Mouse (Mus musculus) cortical plate, adult 2 months (tissue): Measurements from ENCODE around the gene Scd1. TPM values are rescaled to one million over a fixed set of nuclear protein-coding genes. Genes with fewer than 3 reads are reported as not detected.

ENCODE experiments used
- H3K27ac ChIP-seq: fragments of 200-500 bp; 2 replicates; pipeline ENCODE4 v1.5.1; 2012; ENCODE audit warnings: low read length, control low read depth, inconsistent platforms; ENCODE audit not compliant: insufficient read depth
- H3K4me1 ChIP-seq: fragments of 200-500 bp; 2 replicates; pipeline ENCODE4 v1.6.1; 2011; ENCODE audit warnings: low read length; ENCODE audit not compliant: control insufficient read depth, insufficient read depth
- H3K4me3 ChIP-seq: fragments of 200-500 bp; 2 replicates; pipeline ENCODE4 v1.5.1; 2011; ENCODE audit warnings: mild to moderate bottlenecking, low read length, control low read depth; ENCODE audit not compliant: insufficient read depth
- CTCF ChIP-seq: fragments of 200-500 bp; IDR thresholded peaks from 2 replicates; pipeline ENCODE4 v1.5.1; 2011; ENCODE audit warnings: mild to moderate bottlenecking, control low read depth, low read length; ENCODE audit not compliant: insufficient read depth; ENCODE audit errors: extremely low read depth
- POLR2A ChIP-seq: fragments of 200-500 bp; IDR thresholded peaks from 2 replicates; pipeline ENCODE4 v1.6.1; 2011; ENCODE audit warnings: mild to moderate bottlenecking, low read length, control low read depth; ENCODE audit not compliant: insufficient read depth; ENCODE audit errors: extremely low read depth
- polyA plus RNA-seq: library from polyadenylated mRNA; depleted of rRNA; stranded (reverse); fragments of >200 nt; gene quantifications from 2 replicates; pipeline ENCODE4 v1.2.3, GENCODE M21; 2012

Scd1 gene
- polyA plus RNA-seq, 1 experiment: 184 TPM

DNA sequence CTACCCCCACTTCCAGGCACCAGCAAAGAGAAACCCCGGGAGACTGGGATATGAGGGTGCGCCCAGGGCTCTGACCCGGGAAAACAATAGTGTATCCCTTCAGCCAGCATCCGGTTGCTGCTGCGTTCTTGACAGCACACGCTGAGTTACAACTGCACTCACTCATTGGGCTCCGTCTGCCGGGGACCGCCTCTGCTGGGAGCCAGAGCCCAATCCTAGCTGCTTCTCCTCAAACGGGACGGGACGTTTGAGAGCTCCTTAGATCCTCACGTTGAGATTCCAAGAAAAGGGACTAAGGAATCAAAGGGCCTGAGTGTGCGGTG lies 505 bp upstream of the Scd1 start:
- 0 out of 2 replicates have a peak overlapping the region, but pooled peaks have one; percentile 38 for H3K27ac ChIP-seq
- TF ChIP-seq CTCF (no peak), POLR2A (no peak)
- H3K4me1 ChIP-seq: no peaks in the 10 kb centered on the region; the same call in 1 of the 2 replicates
- peak overlapping the region; percentile 62 for H3K4me3 ChIP-seq

DNA sequence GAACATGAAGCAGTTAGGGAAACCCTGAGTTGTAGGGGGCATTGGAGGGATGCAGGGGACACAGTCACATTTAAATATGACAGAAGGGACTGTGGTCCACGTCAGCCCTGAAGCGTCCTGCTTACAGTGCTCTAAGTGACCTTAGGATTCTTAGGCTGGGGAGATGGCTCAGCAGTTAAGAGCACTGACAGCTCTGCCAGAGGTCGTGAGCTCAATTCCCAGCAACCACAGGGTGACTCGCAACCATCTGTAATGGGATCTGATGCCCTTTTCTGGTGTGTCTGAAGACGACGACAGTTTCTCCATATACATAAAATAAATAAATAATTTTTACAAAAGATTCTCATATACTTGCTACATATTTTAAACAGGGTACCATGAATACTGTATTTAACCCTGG lies 4.1 kb downstream of the Scd1 start:
- Histone ChIP-seq H3K4me3 (no peak overlapping the region), H3K4me1 (no peaks in the 10 kb centered on the region; the same call in 1 of the 2 replicates)

DNA sequence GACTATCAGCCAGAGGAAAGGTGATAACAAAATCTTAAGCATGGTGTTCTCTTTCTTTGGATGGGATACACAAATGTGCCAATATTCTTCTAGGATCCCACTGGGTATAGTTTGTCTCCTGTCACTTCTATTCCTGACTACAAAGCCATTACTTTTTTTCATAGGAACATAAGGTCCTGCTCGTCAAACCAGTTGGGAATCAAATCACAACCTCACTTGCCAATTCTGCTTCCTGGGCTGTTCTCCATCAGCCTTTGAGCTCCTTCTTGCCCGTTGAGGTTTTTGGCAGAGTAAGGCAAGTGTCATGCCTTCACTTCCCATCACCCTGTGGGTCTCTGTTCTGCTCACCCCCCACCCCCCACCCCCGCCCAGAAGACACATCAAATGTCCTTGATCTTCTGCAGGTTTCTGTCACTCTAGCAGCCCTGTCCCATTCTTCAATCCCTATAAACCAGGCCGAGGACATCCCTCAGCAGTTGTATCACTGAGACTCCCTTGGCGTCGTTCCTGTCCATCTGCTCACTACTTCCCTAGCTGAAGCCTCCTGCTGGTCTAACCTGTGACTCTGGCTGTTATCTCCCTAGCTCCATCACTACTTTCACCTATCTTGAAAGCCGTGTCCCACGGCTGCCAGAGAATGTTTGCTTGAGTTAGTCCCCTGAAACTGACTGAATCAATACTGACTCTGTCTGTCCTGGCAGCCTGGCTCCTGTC lies 7.0 kb downstream of the Scd1 start:
- Histone ChIP-seq H3K27ac (no peak overlapping the region), H3K4me1 (no peaks in the 10 kb centered on the region), H3K4me3 (no peak overlapping the region)
- TF ChIP-seq POLR2A: no peak
- TF ChIP-seq CTCF: no peak

More for the DNA sequence above, 4.1 kb downstream of the Scd1 start:
- no peak overlapping the region for H3K27ac ChIP-seq
- no peak for TF ChIP-seq POLR2A
- TF ChIP-seq CTCF: no peak

DNA sequence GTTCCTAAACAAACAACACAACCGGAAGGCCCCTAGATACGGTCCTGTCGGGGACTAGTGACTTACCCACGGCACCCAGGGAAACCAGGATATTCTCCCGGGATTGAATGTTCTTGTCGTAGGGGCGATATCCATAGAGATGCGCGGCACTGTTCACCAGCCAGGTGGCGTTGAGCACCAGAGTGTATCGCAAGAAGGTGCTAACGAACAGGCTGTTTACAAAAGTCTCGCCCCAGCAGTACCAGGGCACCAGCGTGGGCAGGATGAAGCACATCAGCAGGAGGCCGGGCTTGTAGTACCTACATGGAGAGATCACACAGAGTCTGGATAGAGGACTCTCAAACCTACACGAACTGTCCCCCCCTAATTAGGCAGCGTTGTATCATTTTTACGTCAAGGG lies 7.6 kb downstream of the Scd1 start:
- Histone ChIP-seq H3K4me3 (no peak overlapping the region), H3K27ac (no peak overlapping the region), H3K4me1 (no peaks in the 10 kb centered on the region)

DNA sequence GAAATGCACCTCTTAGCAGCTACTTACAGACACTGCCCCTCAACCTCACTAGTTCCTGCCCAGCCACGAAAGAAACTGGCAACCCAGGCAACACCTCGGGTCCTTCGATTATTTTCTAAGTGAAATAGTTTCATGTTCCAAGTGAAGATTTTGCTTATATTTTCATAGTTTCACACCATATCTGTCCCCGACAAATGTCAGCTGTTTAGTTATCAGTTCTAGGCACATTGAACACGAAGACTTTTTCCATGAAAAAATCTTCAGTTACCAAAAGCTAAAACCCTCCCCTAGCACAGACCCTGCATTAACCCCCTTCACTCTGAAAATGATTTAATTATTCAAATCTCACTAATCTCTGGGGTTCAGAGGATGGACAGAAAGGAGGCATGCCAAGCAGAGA lies 10.9 kb downstream of the Scd1 start:
- TF ChIP-seq CTCF: no peak
- TF ChIP-seq POLR2A: no peak
- H3K27ac ChIP-seq: no peak overlapping the region

More for the DNA sequence above, 7.6 kb downstream of the Scd1 start:
- TF ChIP-seq POLR2A: no peak
- TF ChIP-seq CTCF: no peak

DNA sequence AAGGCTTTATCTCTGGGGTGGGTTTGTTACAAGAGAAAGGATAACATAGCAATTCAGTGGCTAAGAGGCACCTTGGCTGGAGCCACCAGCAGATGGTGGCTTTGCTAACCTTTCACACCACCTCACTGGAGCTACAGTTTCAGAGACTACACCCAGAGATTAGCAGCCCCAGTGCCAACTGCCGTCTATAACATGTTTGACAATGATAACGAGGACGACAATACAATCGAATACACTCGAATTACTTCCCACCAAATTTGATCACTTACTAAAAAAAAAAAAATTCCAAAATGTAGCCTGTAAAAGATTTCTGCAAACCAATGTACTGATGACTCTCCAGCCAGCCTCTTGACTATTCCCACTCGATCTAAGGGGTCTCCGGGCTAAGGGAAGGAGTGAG lies 12.7 kb downstream of the Scd1 start:
- Histone ChIP-seq H3K4me3 (no peak overlapping the region), H3K4me1 (no peaks in the 10 kb centered on the region), H3K27ac (no peak overlapping the region)
- TF ChIP-seq POLR2A (no peak), CTCF (no peak)

More for the DNA sequence above, 10.9 kb downstream of the Scd1 start:
- no peaks in the 10 kb centered on the region for H3K4me1 ChIP-seq
- H3K4me3 ChIP-seq: no peak overlapping the region

DNA sequence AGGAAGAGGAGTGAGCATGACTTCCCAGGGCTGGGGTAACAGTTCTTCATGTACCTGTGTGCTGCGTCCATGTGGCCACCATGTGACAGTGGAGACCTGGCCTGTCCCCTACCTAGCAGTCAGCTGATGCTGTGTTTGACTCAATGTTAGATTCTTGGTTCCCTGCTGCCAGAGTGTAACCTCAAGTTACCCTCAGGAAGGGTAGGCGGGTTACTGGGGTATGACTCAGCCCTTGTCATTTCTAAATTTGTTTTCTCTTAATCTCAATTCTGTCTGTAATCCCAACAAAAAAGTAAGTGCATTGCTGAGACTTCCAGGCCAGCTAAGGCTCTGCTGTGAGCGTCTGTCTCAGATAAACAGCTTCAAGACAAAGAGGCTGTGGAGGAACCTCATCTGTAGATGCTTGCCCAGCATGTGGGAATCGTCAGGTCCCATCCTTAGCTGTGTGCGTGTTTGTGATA lies 13.7 kb downstream of the Scd1 start:
- H3K4me3 ChIP-seq: no peak overlapping the region
- TF ChIP-seq POLR2A: no peak
- TF ChIP-seq CTCF: no peak
- H3K4me1 ChIP-seq: peaks cover under 1% of the 10 kb centered on the region; the same call in 1 of the 2 replicates

DNA sequence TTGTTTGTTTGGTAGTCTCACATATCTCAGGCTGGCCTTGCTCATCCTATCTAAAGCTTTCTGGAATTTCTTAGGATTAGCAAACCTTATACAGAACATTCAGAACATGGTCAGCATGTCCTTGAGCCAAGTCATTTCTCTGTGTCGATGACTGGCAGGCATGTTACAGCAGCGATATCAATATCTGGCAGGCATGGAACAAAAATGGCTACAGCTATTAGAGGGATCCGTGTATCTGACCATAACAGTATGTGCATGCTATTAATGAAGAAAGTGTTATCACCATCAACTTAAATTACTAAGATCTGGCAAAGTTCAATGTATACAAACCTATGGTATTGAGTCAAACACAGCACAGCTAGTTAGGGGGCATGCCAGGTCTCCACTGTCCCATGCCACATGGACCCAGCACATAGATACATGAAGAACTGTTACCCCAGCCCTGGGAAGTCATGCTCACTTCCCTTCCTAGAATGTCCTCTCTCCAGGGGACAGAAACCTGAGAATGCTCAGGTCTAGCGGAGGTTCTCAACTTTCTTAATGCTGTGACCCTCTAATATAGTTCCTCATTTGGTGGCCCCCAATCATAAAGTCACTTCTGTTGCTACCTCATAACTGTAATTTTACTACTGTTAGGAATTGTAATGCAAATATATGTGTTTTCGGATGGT lies 15.2 kb downstream of the Scd1 start:
- Histone ChIP-seq H3K4me1 (peaks cover 3% of the 10 kb centered on the region; the same call in 1 of the 2 replicates), H3K27ac (no peak overlapping the region), H3K4me3 (no peak overlapping the region)
- no peak for TF ChIP-seq CTCF
- TF ChIP-seq POLR2A: no peak

More for the DNA sequence above, 13.7 kb downstream of the Scd1 start:
- H3K27ac ChIP-seq: no peak overlapping the region

DNA sequence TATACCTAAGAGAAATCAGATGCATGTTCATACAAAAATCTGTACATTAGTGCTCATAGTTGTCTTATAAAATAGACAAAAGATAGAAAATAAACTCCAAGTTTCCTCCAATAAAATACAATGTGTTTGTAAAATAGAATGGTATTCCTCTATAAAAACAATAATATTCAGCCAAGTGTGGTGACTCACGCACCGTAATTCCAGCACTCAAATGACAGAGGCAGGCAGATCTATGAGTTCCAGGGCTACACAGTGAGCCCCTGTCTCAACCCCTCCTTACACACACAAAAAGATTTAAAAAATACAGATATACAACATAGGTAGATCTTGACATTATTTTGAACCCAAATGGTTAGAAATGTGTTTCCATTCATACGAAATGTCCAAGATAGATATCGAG lies 15.8 kb downstream of the Scd1 start:
- TF ChIP-seq POLR2A (no peak), CTCF (no peak)

DNA sequence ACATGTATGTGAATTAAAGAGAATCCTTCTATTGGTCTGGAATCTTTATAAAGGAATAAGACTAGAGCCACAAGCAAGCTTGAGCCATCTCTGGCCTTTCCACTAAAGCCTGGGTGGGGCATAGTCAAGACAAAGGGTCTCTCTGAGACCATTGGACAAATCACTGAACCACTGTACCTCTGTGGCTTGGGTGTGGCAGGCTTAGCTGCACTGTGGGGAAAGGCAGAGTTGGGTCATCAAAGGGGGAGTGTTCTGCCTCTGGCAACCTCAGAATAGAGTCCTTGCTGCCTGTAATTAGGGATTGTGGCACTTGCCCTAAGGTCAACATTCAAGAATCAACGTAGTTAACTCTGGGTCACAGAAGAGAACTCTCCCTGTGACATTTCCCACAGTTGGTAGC lies 18.2 kb downstream of the Scd1 start:
- Histone ChIP-seq H3K4me1 (peaks cover 3% of the 10 kb centered on the region; the same call in 1 of the 2 replicates), H3K27ac (no peak overlapping the region), H3K4me3 (no peak overlapping the region)
- TF ChIP-seq CTCF: no peak
- TF ChIP-seq POLR2A: no peak

More for the DNA sequence above, 15.8 kb downstream of the Scd1 start:
- H3K4me1 ChIP-seq: peaks cover 3% of the 10 kb centered on the region; the same call in 1 of the 2 replicates
- no peak overlapping the region for H3K27ac ChIP-seq
- H3K4me3 ChIP-seq: no peak overlapping the region
